Mouse (Mus musculus) hindbrain, postnatal 0 days (tissue): ENCODE measurements around the gene Tmem178. TPM values are rescaled to one million over a fixed set of nuclear protein-coding genes. Genes with fewer than 3 reads are reported as not detected.

Experiments
- ATAC-seq: fragments of 200-750 bp; cut with Nextera tagmentation; 2 replicates; pipeline ENCODE4 v1.8.0; 2017; ENCODE audit warnings: mild to moderate bottlenecking, moderate TSS enrichment, moderate library complexity
- DNase-seq: peaks from one replicate; pipeline ENCODE4 v3.0.0-alpha.2; 2015; ENCODE audit warnings: low spot score
- H3K27ac ChIP-seq: fragments of 300-500 bp; sonication (generic); 2 replicates; pipeline ENCODE4 v1.5.1; 2014; ENCODE audit warnings: mild to moderate bottlenecking
- H3K27me3 ChIP-seq: fragments of 300-500 bp; sonication (generic); 2 replicates; pipeline ENCODE4 v1.6.1; 2014; ENCODE audit warnings: low read length, mixed read lengths; ENCODE audit not compliant: insufficient read depth
- H3K36me3 ChIP-seq: fragments of 300-500 bp; sonication (generic); 2 replicates; pipeline ENCODE4 v1.6.1; 2014; ENCODE audit warnings: low read length, mixed read lengths; ENCODE audit not compliant: insufficient read depth
- H3K4me1 ChIP-seq: fragments of 300-500 bp; sonication (generic); 2 replicates; pipeline ENCODE4 v1.6.1; 2014; ENCODE audit warnings: antibody characterized with exemption, low read length, mixed read lengths; ENCODE audit not compliant: insufficient read depth
- H3K4me2 ChIP-seq: fragments of 300-500 bp; sonication (generic); 2 replicates; pipeline ENCODE4 v1.6.1; 2014; ENCODE audit warnings: low read depth, mild to moderate bottlenecking, low read length, moderate library complexity, mixed read lengths
- H3K4me3 ChIP-seq: fragments of 300-500 bp; sonication (generic); 2 replicates; pipeline ENCODE4 v1.5.1; 2014; ENCODE audit warnings: low read length
- H3K9ac ChIP-seq: fragments of 300-500 bp; sonication (generic); replicated peaks from 2 replicates; pipeline ENCODE4 v1.6.1; 2014; ENCODE audit warnings: mild to moderate bottlenecking, low read length, moderate library complexity, mixed read lengths
- H3K9me3 ChIP-seq: fragments of 300-500 bp; sonication (generic); 2 replicates; pipeline ENCODE4 v1.6.1; 2016; ENCODE audit warnings: low read length, mixed read lengths
- CTCF ChIP-seq: IDR thresholded peaks from 2 replicates; pipeline ENCODE4 v1.5.1; 2016; ENCODE audit warnings: antibody characterized with exemption, control low read depth, low read depth
- WGBS: fragments of 180-500 bp; shearing (Covaris S2); extraction: QIAGEN DNeasy Blood & Tissue Kit; methylation state at CpG from one replicate; pipeline ENCODE4 v1.1.7; 2014; 5-methylcytosine and 5-hydroxymethylcytosine counted together
- polyA plus RNA-seq: library from polyadenylated mRNA; unstranded; fragments of >200 nt; fragmentation: Nextera tagmentation; extraction: Ambion mirVana; gene quantifications from 2 replicates; pipeline ENCODE4 v1.2.1, GENCODE M21; 2015
- total RNA-seq: library from RNA; depleted of rRNA; stranded (reverse); fragments of >200 nt; gene quantifications from 2 replicates; pipeline ENCODE4 v1.2.3, GENCODE M21; 2014; rRNA removed

Gene Tmem178
- total RNA-seq, result 48.8 and 49.9 TPM in 2 replicates
- 36.9 and 37.4 TPM in 2 replicates for polyA plus RNA-seq

DNA sequence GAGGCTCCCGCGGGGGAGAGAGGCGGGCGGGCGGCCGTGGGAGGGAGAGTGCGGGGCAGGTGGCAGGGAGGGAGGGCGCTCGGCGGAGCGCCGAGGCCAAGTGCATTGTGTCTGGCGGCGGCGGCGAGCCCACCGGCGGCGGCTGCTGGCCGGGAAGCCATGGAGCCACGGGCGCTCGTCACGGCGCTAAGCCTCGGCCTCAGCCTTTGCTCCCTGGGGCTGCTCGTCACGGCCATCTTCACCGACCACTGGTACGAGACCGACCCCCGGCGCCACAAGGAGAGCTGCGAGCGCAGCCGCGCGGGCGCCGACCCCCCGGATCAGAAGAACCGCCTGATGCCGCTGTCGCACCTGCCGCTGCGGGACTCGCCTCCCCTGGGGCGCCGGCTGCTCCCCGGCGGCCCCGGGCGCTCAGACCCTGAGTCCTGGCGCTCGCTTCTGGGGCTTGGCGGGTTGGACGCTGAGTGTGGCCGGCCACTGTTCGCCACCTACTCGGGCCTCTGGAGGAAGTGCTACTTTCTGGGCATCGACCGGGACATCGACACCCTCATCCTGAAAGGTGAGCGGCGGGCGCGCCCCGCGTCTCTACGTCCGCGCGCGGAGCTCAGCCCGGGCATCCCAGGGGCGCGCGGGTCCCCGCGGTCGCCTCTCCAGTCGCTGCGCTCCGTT, at the start of gene Tmem178:
TSS of gene Tmem178 (plus strand) at position 103 of the 669 bp plus-strand sequence.
- H3K9ac ChIP-seq, result peak within 1 kb of the TSS; percentile 89
- no peaks in the 10 kb centered on the region for H3K27me3 ChIP-seq
- 2% methylated on average over 64 of the region's 84 CpGs for WGBS
- no peak for TF ChIP-seq CTCF
- H3K4me2 ChIP-seq, result peak within 1 kb of the TSS; percentile 80
- H3K36me3 ChIP-seq, result no peaks in the 10 kb centered on the region
- ATAC-seq (peak; percentile 60), DNase-seq (peak; percentile 46)
- peaks cover 8% of the 10 kb centered on the region; the same call in 1 of the 2 replicates for H3K4me1 ChIP-seq
- no peaks in the 10 kb centered on the region for H3K9me3 ChIP-seq
- H3K27ac ChIP-seq, result peak within 1 kb of the TSS; percentile 80
- H3K4me3 ChIP-seq, result peak within 1 kb of the TSS; percentile 81

DNA sequence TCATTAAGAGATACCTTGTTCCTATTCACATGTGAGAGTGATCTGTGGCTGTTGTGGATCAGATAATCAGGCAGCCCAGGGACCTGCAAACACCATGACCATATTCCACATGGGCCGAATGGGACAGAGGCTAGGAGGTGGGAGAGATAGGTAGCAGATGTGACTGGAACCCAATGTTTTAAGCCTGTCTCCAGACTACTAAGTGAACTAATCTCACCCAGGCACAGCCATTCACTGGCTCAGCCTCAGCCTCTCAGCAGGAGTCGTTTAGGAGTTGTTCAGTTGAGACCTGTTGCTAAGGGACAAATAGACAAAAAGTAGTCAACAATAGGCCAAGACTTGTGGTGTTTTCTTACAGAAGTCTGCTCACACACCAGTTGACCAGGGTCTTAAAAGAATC, 48.0 kb upstream of the Tmem178 start:
- WGBS, result 38% methylated on average over 2 of the region's 2 CpGs
- no peak for TF ChIP-seq CTCF
- H3K27ac ChIP-seq, result no peak overlapping the region

DNA sequence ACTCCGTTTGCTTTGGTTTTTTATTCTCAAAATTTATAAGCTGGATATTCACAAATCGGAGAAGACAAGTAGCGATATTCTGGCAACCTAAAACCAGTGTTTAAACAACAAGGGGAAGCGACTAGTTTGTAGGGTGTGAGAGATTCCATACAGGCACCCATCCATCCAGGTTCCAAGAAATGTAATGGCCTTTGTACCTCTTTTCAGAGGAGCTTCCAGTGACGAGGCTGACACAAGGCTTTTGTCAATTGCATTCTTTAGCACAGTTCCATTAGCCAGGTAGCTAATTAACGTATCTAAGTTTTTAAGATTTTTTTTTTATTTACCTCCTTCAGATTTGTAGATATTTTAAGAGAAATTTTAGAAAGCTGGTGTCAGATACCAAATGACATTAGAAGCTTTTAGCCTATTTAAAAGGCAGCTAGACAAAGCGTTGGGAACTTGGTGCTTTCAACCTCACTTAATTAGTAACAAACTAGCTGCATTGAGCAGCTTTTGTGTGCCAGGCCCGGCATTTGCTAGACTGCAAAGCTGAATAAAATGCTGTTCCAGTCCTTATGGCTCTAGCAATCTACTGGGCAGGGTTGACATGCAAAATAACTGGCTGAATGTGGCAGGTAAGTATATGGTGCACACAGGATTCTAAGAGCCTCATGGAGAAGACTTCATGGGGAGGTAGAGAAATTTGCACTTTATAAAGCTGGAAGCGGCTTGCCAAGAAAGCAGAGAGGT, 46.6 kb upstream of the Tmem178 start:
- DNase-seq (no peak), ATAC-seq (no peak)
- no peak overlapping the region for H3K9ac ChIP-seq
- no peak for TF ChIP-seq CTCF
- no peak overlapping the region for H3K4me3 ChIP-seq
- WGBS, result 64% methylated on average over 9 of the region's 9 CpGs
- no peak overlapping the region for H3K27ac ChIP-seq
- H3K9me3 ChIP-seq, result no peaks in the 10 kb centered on the region
- no peaks in the 10 kb centered on the region for H3K4me1 ChIP-seq
- H3K4me2 ChIP-seq, result no peak overlapping the region
- no peaks in the 10 kb centered on the region for H3K36me3 ChIP-seq
- no peaks in the 10 kb centered on the region for H3K27me3 ChIP-seq

More for the DNA sequence above, 48.0 kb upstream of the Tmem178 start:
- DNase-seq, result no peak
- H3K9ac ChIP-seq, result no peak overlapping the region
- H3K4me2 ChIP-seq, result no peak overlapping the region
- H3K36me3 ChIP-seq, result no peaks in the 10 kb centered on the region
- no peaks in the 10 kb centered on the region for H3K9me3 ChIP-seq
- no peaks in the 10 kb centered on the region for H3K4me1 ChIP-seq
- no peak overlapping the region for H3K4me3 ChIP-seq
- no peaks in the 10 kb centered on the region for H3K27me3 ChIP-seq
- ATAC-seq, result no peak

DNA sequence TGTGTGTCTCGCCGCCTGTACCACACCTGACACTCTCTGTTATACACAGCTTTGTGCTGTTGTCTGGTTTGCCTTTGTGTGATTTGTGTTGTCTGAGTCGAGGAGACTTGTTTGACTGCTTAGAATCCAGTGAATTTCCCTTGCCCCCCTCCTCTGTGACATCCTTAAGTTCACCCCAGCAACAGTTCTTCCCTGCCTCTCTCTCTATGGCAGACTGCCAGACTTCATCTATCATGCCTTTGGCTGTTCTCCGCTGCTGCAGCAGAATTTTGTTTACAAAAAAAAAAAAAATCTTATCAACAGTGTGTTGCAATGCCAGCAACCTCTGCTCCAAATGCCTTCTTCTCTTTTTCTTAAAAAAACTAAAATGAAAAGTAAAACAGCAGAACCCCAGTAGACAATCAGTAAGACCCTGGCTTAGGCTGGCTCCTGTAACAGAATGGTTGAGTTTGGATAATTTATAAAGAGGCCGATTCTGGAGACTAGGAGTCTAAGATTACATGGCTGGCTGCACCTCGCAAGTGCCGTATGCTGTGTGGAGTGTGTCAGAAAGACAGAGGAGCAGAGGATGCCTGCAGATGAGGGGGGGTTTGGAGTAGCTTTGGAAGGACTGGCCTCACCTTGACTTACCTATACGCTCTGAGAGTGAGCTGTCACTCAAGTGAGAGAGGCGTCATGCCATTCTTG, 44.8 kb upstream of the Tmem178 start:
- DNase-seq, result peak; percentile 83
- Histone ChIP-seq H3K27me3 (no peaks in the 10 kb centered on the region), H3K36me3 (no peaks in the 10 kb centered on the region), H3K27ac (peak overlapping the region; percentile 32), H3K9me3 (no peaks in the 10 kb centered on the region), H3K4me2 (peak overlapping the region; percentile 6; the same call in 1 of the 2 replicates), H3K9ac (no peak overlapping the region), H3K4me1 (no peaks in the 10 kb centered on the region), H3K4me3 (no peak overlapping the region)
- peak; percentile 68 for ATAC-seq
- no peak for TF ChIP-seq CTCF
- 22% methylated on average over 9 of the region's 9 CpGs for WGBS

DNA sequence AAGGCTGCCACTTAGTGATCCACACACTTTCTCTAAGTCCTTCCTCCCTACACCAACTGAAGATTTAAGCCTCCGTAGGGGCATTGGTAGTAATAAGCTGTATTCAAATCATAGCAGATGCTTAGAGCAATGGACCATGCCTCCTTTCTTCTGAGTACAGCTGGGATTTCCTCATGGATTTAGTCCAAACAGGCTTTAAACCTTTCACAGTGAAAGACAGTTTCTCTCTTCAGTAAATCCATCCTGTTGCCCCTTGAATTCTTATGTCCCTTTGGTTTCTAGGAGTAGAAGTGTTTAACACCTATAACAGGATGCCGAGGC, 44.3 kb upstream of the Tmem178 start:
- DNase-seq, result peak; percentile 19
- 56% methylated on average over 2 of the region's 2 CpGs for WGBS
- H3K36me3 ChIP-seq, result no peaks in the 10 kb centered on the region
- ATAC-seq, result peak; percentile 24; the same call in 1 of the 2 replicates
- no peak overlapping the region for H3K4me2 ChIP-seq
- no peaks in the 10 kb centered on the region for H3K27me3 ChIP-seq
- H3K27ac ChIP-seq, result peak overlapping the region; percentile 32
- no peak overlapping the region for H3K4me3 ChIP-seq
- no peak overlapping the region for H3K9ac ChIP-seq
- no peaks in the 10 kb centered on the region for H3K9me3 ChIP-seq
- H3K4me1 ChIP-seq, result no peaks in the 10 kb centered on the region
- TF ChIP-seq CTCF, result no peak

DNA sequence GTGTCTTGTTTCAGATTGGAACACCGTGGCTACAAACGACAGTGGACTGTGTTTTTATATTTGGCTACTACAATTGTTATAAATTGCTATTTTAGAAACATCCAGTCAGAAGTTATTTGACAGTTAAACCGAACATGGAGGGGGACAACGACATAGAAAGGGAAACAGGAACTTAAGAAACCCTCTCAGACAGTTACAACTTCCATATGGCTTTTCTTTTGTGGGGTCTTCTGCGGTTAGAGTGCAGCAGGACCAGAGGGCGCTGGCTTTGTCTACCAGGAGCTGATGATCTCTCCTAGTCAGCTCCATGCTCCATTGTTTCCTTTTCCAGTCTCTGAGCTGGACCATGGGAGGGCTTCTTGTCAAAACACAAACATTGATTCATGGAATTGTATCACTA, 42.5 kb upstream of the Tmem178 start:
- Histone ChIP-seq H3K27ac (no peak overlapping the region), H3K36me3 (no peaks in the 10 kb centered on the region), H3K9me3 (no peaks in the 10 kb centered on the region), H3K4me1 (no peaks in the 10 kb centered on the region), H3K4me3 (no peak overlapping the region), H3K9ac (no peak overlapping the region), H3K4me2 (no peak overlapping the region), H3K27me3 (no peaks in the 10 kb centered on the region)
- 80% methylated on average over 6 of the region's 6 CpGs for whole genome bisulfite sequencing
- no peak for TF ChIP-seq CTCF
- DNase-seq (no peak), ATAC-seq (no peak)
